Mouse (Mus musculus): ENCODE results near the gene Igf2bp2. TPM values are rescaled to one million over a fixed set of nuclear protein-coding genes. Genes with fewer than 3 reads are reported as not detected.
A peak's percentile ranks its signal among the peaks of the same experiment; 100 is the strongest.

Igf2bp2 gene
- polyA plus RNA-seq, 1 experiment = 0.63 TPM

- Histone ChIP-seq H3K4me1 (ENCODE audit: control insufficient read depth, insufficient read depth, low read length) (peaks cover 2% of the 10 kb centered on the region), H3K27me3 (ENCODE audit: control insufficient read depth, insufficient read depth, low read length) (no peaks in the 10 kb centered on the region), H3K36me3 (ENCODE audit: control insufficient read depth, insufficient read depth, low read length) (peaks cover 1% of the 10 kb centered on the region; the same call in 1 of the 2 replicates), H3K4me3 (ENCODE audit: control insufficient read depth, low read depth, low read length) (peak within 1 kb of the TSS; percentile 90), H3K27ac (ENCODE audit: control insufficient read depth, insufficient read depth, low read depth, low read length) (peak within 1 kb of the TSS; percentile 87)
- TF ChIP-seq CTCF (IDR thresholded peaks at IDR 0.05; ENCODE audit: control insufficient read depth, insufficient read depth, insufficient replicate concordance, low read depth, low read length) (no peak), POLR2A (IDR thresholded peaks at IDR 0.05; ENCODE audit: control insufficient read depth, low read depth, low read length) (no peak; the same call in 1 of the 2 replicates)
Measured at GRCm38 (mm10) chr16:22009099-22009584, 154.0 kb downstream of the Igf2bp2 start, which contains the start of gene Senp2. Gene Senp2 (plus strand): TSS chr16:22009484.

Other genes with a start within 250 kb of the Igf2bp2 start
- 8.0 and 11.2 TPM in 2 replicates for gene Tmem41a, start 215.7 kb downstream of the Igf2bp2 start, polyA plus RNA-seq (2012; rRNA removed)
- 2.2 and 2.8 TPM in 2 replicates for gene Liph, start 167.6 kb downstream of the Igf2bp2 start, polyA plus RNA-seq (2012; rRNA removed)
- gene Senp2, start 153.8 kb downstream of the Igf2bp2 start, polyA plus RNA-seq (2012; rRNA removed) = 104 and 106 TPM in 2 replicates
- 51.2 and 59.4 TPM in 2 replicates for gene Tra2b, start 102.7 kb upstream of the Igf2bp2 start, polyA plus RNA-seq (2012; rRNA removed)

All from testis, adult 2 months (tissue).